Mouse (Mus musculus) forebrain, embryonic 12.5 days (tissue): Measurements from ENCODE around the gene Ubxn11. TPM values are rescaled to one million over a fixed set of nuclear protein-coding genes. Genes with fewer than 3 reads are reported as not detected.
A peak's percentile ranks its signal among the peaks of the same experiment; 100 is the strongest.

Experiments
- ATAC-seq: fragments of 200-750 bp; cut with Nextera tagmentation; 2 replicates; pipeline ENCODE4 v1.8.0; 2017; ENCODE audit warnings: moderate TSS enrichment; ENCODE audit not compliant: low FRiP score
- H3K27ac ChIP-seq: fragments of 300-500 bp; sonication (generic); 2 replicates; pipeline ENCODE4 v1.5.1; 2016; ENCODE audit warnings: mild to moderate bottlenecking
- H3K27me3 ChIP-seq: fragments of 300-500 bp; sonication (generic); 2 replicates; pipeline ENCODE4 v1.6.1; 2016; ENCODE audit warnings: mild to moderate bottlenecking
- H3K36me3 ChIP-seq: fragments of 300-500 bp; sonication (generic); replicated peaks from 2 replicates; pipeline ENCODE4 v1.6.1; 2016; ENCODE audit warnings: mild to moderate bottlenecking
- H3K4me1 ChIP-seq: fragments of 300-500 bp; sonication (generic); 2 replicates; pipeline ENCODE4 v1.6.1; 2016
- H3K4me2 ChIP-seq: fragments of 300-500 bp; sonication (generic); 2 replicates; pipeline ENCODE4 v1.6.1; 2016; ENCODE audit warnings: mild to moderate bottlenecking, moderate library complexity
- H3K4me3 ChIP-seq: fragments of 300-500 bp; sonication (generic); replicated peaks from 2 replicates; pipeline ENCODE4 v1.5.1; 2016; ENCODE audit warnings: mild to moderate bottlenecking
- H3K9ac ChIP-seq: fragments of 300-500 bp; sonication (generic); 2 replicates; pipeline ENCODE4 v1.6.1; 2016; ENCODE audit warnings: mild to moderate bottlenecking
- H3K9me3 ChIP-seq: fragments of 300-500 bp; sonication (generic); 2 replicates; pipeline ENCODE4 v1.6.1; 2016
- WGBS: fragments of 180-500 bp; shearing (Covaris S2); methylation state at CpG from one replicate; pipeline ENCODE4 v1.1.7; 2016; 5-methylcytosine and 5-hydroxymethylcytosine counted together
- polyA plus RNA-seq: library from polyadenylated mRNA; unstranded; fragments of >200 nt; fragmentation: Nextera tagmentation; extraction: Ambion mirVana; gene quantifications from 2 replicates; pipeline ENCODE4 v1.2.1, GENCODE M21; 2016

The Ubxn11 gene
- polyA plus RNA-seq, 1 experiment from 2014 or later: 7.9 TPM

GRCm38 (mm10) chr4:134094923-134095547 is 7.3 kb upstream of the Ubxn11 start, which contains the start of gene Cd52:
Gene Cd52, minus strand, starts transcription at chr4:134095082.
- H3K4me1 ChIP-seq: no peaks in the 10 kb centered on the region
- ATAC-seq: no peak
- H3K4me2 ChIP-seq: no peak within 1 kb of the TSS
- no peak within 1 kb of the TSS for H3K9ac ChIP-seq
- no peak within 1 kb of the TSS for H3K27ac ChIP-seq
- H3K9me3 ChIP-seq: no peaks in the 10 kb centered on the region
- no peak within 1 kb of the TSS for H3K4me3 ChIP-seq
- no peaks in the 10 kb centered on the region for H3K36me3 ChIP-seq
- H3K27me3 ChIP-seq: no peaks in the 10 kb centered on the region
- WGBS: 57% methylated on average over 3 of the region's 3 CpGs

GRCm38 (mm10) chr4:134096120-134096519 is 6.2 kb upstream of the Ubxn11 start:
- Histone ChIP-seq H3K9ac (no peak overlapping the region), H3K4me2 (no peak overlapping the region), H3K36me3 (no peaks in the 10 kb centered on the region), H3K27me3 (no peaks in the 10 kb centered on the region), H3K9me3 (no peaks in the 10 kb centered on the region), H3K4me1 (no peaks in the 10 kb centered on the region), H3K27ac (no peak overlapping the region), H3K4me3 (no peak overlapping the region)
- no peak for ATAC-seq
- 81% methylated on average over 3 of the region's 3 CpGs for WGBS

- no peak for ATAC-seq
- H3K27me3 ChIP-seq: no peaks in the 10 kb centered on the region
- no peaks in the 10 kb centered on the region for H3K4me1 ChIP-seq
- no peaks in the 10 kb centered on the region for H3K9me3 ChIP-seq
- no peak overlapping the region for H3K9ac ChIP-seq
- no peak overlapping the region for H3K27ac ChIP-seq
- no peak overlapping the region for H3K4me2 ChIP-seq
- H3K4me3 ChIP-seq: no peak overlapping the region
- no peaks in the 10 kb centered on the region for H3K36me3 ChIP-seq
- 87% methylated on average over 5 of the region's 5 CpGs for WGBS
Measured at GRCm38 (mm10) chr4:134097015-134097608, 5.3 kb upstream of the Ubxn11 start.

- Histone ChIP-seq H3K27ac (no peak overlapping the region), H3K9me3 (no peaks in the 10 kb centered on the region), H3K4me2 (no peak overlapping the region), H3K36me3 (no peaks in the 10 kb centered on the region), H3K9ac (no peak overlapping the region), H3K4me3 (no peak overlapping the region), H3K27me3 (no peaks in the 10 kb centered on the region), H3K4me1 (peaks cover 8% of the 10 kb centered on the region)
- ATAC-seq: no peak
- whole genome bisulfite sequencing: 70% methylated on average over 8 of the region's 8 CpGs
Measured at GRCm38 (mm10) chr4:134098628-134099027, 3.7 kb upstream of the Ubxn11 start.

- H3K4me2 ChIP-seq: no peak overlapping the region
- H3K4me1 ChIP-seq: peaks cover 8% of the 10 kb centered on the region
- H3K9me3 ChIP-seq: no peaks in the 10 kb centered on the region
- 82% methylated on average over 4 of the region's 4 CpGs for WGBS
- H3K36me3 ChIP-seq: no peaks in the 10 kb centered on the region
- no peak overlapping the region for H3K27ac ChIP-seq
- no peaks in the 10 kb centered on the region for H3K27me3 ChIP-seq
- H3K4me3 ChIP-seq: no peak overlapping the region
- no peak overlapping the region for H3K9ac ChIP-seq
- ATAC-seq: no peak
Measured at GRCm38 (mm10) chr4:134100245-134100644, 2.1 kb upstream of the Ubxn11 start.

GRCm38 (mm10) chr4:134102742-134103119 is 361 bp downstream of the Ubxn11 start:
- Histone ChIP-seq H3K4me3 (peak overlapping the region; percentile 74), H3K9me3 (no peaks in the 10 kb centered on the region), H3K4me2 (peak overlapping the region; percentile 73), H3K4me1 (peaks cover 8% of the 10 kb centered on the region), H3K36me3 (no peaks in the 10 kb centered on the region), H3K27me3 (no peaks in the 10 kb centered on the region), H3K27ac (no peak overlapping the region), H3K9ac (peak overlapping the region; percentile 67)
- peak; percentile 57 for ATAC-seq
- 4% methylated on average over 21 of the region's 21 CpGs for WGBS

- no peaks in the 10 kb centered on the region for H3K9me3 ChIP-seq
- WGBS: 84% methylated on average over 7 of the region's 7 CpGs
- no peak for ATAC-seq
Measured at GRCm38 (mm10) chr4:134106105-134106504, 3.7 kb downstream of the Ubxn11 start.

GRCm38 (mm10) chr4:134107730-134108129 is 5.4 kb downstream of the Ubxn11 start:
- H3K9me3 ChIP-seq: no peaks in the 10 kb centered on the region
- no peak overlapping the region for H3K9ac ChIP-seq
- H3K4me2 ChIP-seq: no peak overlapping the region
- ATAC-seq: no peak
- no peaks in the 10 kb centered on the region for H3K27me3 ChIP-seq
- H3K27ac ChIP-seq: no peak overlapping the region
- WGBS: 90% methylated on average over 7 of the region's 7 CpGs
- no peaks in the 10 kb centered on the region for H3K36me3 ChIP-seq
- peaks cover 7% of the 10 kb centered on the region for H3K4me1 ChIP-seq
- H3K4me3 ChIP-seq: no peak overlapping the region

More at GRCm38 (mm10) chr4:134106105-134106504, 3.7 kb downstream of the Ubxn11 start:
- Histone ChIP-seq H3K4me2 (no peak overlapping the region), H3K36me3 (no peaks in the 10 kb centered on the region), H3K4me1 (peaks cover 8% of the 10 kb centered on the region), H3K9ac (no peak overlapping the region), H3K4me3 (no peak overlapping the region), H3K27ac (no peak overlapping the region), H3K27me3 (no peaks in the 10 kb centered on the region)

- Histone ChIP-seq H3K4me3 (no peak overlapping the region), H3K36me3 (no peaks in the 10 kb centered on the region), H3K27me3 (no peaks in the 10 kb centered on the region), H3K9ac (no peak overlapping the region), H3K4me2 (no peak overlapping the region), H3K4me1 (peaks cover 7% of the 10 kb centered on the region), H3K27ac (no peak overlapping the region), H3K9me3 (no peaks in the 10 kb centered on the region)
- WGBS: 69% methylated on average over 5 of the region's 5 CpGs
- ATAC-seq: no peak
Measured at GRCm38 (mm10) chr4:134108196-134108595, 5.8 kb downstream of the Ubxn11 start.

GRCm38 (mm10) chr4:134110653-134111052 is 8.3 kb downstream of the Ubxn11 start:
- ATAC-seq: no peak
- H3K9me3 ChIP-seq: no peaks in the 10 kb centered on the region
- H3K4me1 ChIP-seq: peaks cover 13% of the 10 kb centered on the region
- no peak overlapping the region for H3K4me3 ChIP-seq
- no peak overlapping the region for H3K27ac ChIP-seq
- H3K9ac ChIP-seq: no peak overlapping the region
- H3K36me3 ChIP-seq: no peaks in the 10 kb centered on the region
- no peaks in the 10 kb centered on the region for H3K27me3 ChIP-seq
- 57% methylated on average over 3 of the region's 3 CpGs for WGBS
- H3K4me2 ChIP-seq: no peak overlapping the region

GRCm38 (mm10) chr4:134112403-134112802 is 10.0 kb downstream of the Ubxn11 start:
- WGBS: 83% methylated on average over 6 of the region's 6 CpGs
- no peaks in the 10 kb centered on the region for H3K36me3 ChIP-seq
- no peak overlapping the region for H3K4me3 ChIP-seq
- H3K27me3 ChIP-seq: no peaks in the 10 kb centered on the region
- no peak overlapping the region for H3K4me2 ChIP-seq
- ATAC-seq: no peak
- H3K9me3 ChIP-seq: no peaks in the 10 kb centered on the region
- H3K9ac ChIP-seq: no peak overlapping the region
- H3K4me1 ChIP-seq: peaks cover 13% of the 10 kb centered on the region
- no peak overlapping the region for H3K27ac ChIP-seq

- no peaks in the 10 kb centered on the region for H3K9me3 ChIP-seq
- peaks cover 13% of the 10 kb centered on the region for H3K4me1 ChIP-seq
- H3K27me3 ChIP-seq: no peaks in the 10 kb centered on the region
- ATAC-seq: no peak
- H3K4me2 ChIP-seq: no peak overlapping the region
- no peak overlapping the region for H3K4me3 ChIP-seq
- H3K36me3 ChIP-seq: no peaks in the 10 kb centered on the region
- H3K9ac ChIP-seq: no peak overlapping the region
- WGBS: 45% methylated on average over 10 of the region's 10 CpGs
- H3K27ac ChIP-seq: no peak overlapping the region
Measured at GRCm38 (mm10) chr4:134113356-134113994, 11.1 kb downstream of the Ubxn11 start.

- Histone ChIP-seq H3K27ac (no peak overlapping the region), H3K27me3 (no peaks in the 10 kb centered on the region), H3K4me2 (no peak overlapping the region), H3K36me3 (no peaks in the 10 kb centered on the region), H3K9ac (no peak overlapping the region), H3K4me1 (peaks cover 13% of the 10 kb centered on the region), H3K4me3 (no peak overlapping the region), H3K9me3 (no peaks in the 10 kb centered on the region)
- ATAC-seq: no peak
- WGBS: 91% methylated on average over 4 of the region's 4 CpGs
Measured at GRCm38 (mm10) chr4:134114038-134114437, 11.7 kb downstream of the Ubxn11 start.
